Mouse (Mus musculus) small intestine, adult 2 months (tissue): ENCODE data around the gene Msgn1. TPM values are rescaled to one million over a fixed set of nuclear protein-coding genes. Genes with fewer than 3 reads are reported as not detected.
A peak's percentile ranks its signal among the peaks of the same experiment; 100 is the strongest.

Experiments used
- H3K27ac ChIP-seq: fragments of 200-500 bp; 2 replicates; pipeline ENCODE4 v1.5.1; 2012; ENCODE audit warnings: low read depth, low read length, control low read depth, inconsistent platforms; ENCODE audit not compliant: insufficient read depth
- H3K27me3 ChIP-seq: fragments of 200-500 bp; 2 replicates; pipeline ENCODE4 v1.6.1; 2012; ENCODE audit warnings: mild to moderate bottlenecking, moderate library complexity, low read length, inconsistent platforms; ENCODE audit not compliant: control insufficient read depth, insufficient read depth
- H3K36me3 ChIP-seq: fragments of 200-500 bp; 2 replicates; pipeline ENCODE4 v1.6.1; 2012; ENCODE audit warnings: mild to moderate bottlenecking, low read length, control low read depth, inconsistent platforms; ENCODE audit not compliant: control insufficient read depth, insufficient read depth
- H3K4me1 ChIP-seq: fragments of 200-500 bp; 2 replicates; pipeline ENCODE4 v1.6.1; 2012; ENCODE audit warnings: low read length, inconsistent platforms, mixed read lengths; ENCODE audit not compliant: control insufficient read depth, insufficient read depth, insufficient read length
- H3K4me3 ChIP-seq: fragments of 200-500 bp; 2 replicates; pipeline ENCODE4 v1.5.1; 2012; ENCODE audit warnings: low read depth, mild to moderate bottlenecking, control low read depth, inconsistent platforms, low read length, moderate library complexity
- CTCF ChIP-seq: fragments of 200-500 bp; IDR thresholded peaks from 2 replicates; pipeline ENCODE4 v1.5.1; 2012; ENCODE audit warnings: low read depth, mild to moderate bottlenecking, control low read depth, inconsistent platforms, low read length, moderate library complexity, mixed read lengths; ENCODE audit not compliant: insufficient replicate concordance, insufficient read length; ENCODE audit errors: extremely low read depth
- POLR2A ChIP-seq: fragments of 200-500 bp; IDR thresholded peaks from 2 replicates; pipeline ENCODE4 v1.6.1; 2012; ENCODE audit warnings: low read depth, mild to moderate bottlenecking, control low read depth, inconsistent platforms, low read length, moderate library complexity
- WGBS: fragments of 180-500 bp; shearing (Covaris S2); methylation state at CpG from one replicate; pipeline ENCODE4 v1.1.7; 2018; 5-methylcytosine and 5-hydroxymethylcytosine counted together
- polyA plus RNA-seq: library from polyadenylated mRNA; depleted of rRNA; stranded (reverse); fragments of >200 nt; gene quantifications from 2 replicates; pipeline ENCODE4 v1.2.3, GENCODE M21; 2012

Msgn1 gene
- polyA plus RNA-seq, 1 experiment, result not detected

DNA sequence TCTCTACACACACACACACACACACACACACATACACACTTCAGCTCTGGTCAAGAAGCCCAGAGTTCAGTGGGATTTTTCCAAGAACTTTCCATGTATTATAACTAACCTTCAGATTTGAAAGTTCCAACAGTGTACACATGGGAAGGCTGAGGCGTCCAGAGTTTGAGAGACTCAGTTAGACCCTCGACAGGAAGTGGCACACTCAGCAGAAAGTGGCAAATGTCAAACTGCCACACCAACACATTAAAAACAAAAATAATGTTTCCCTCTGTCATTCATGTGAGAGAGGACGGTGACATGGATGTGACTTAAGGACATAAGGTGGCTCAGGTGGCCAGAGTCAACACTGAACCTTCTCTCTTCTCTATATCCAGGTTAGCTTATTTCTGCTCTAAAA, 1.6 kb upstream of the Msgn1 start:
- no peaks in the 10 kb centered on the region for H3K27me3 ChIP-seq
- no peaks in the 10 kb centered on the region for H3K4me1 ChIP-seq
- H3K27ac ChIP-seq, result no peak overlapping the region
- no peak overlapping the region for H3K4me3 ChIP-seq
- WGBS, result 58% methylated on average over 3 of the region's 3 CpGs
- H3K36me3 ChIP-seq, result no peaks in the 10 kb centered on the region
- TF ChIP-seq CTCF (no peak), POLR2A (no peak)

DNA sequence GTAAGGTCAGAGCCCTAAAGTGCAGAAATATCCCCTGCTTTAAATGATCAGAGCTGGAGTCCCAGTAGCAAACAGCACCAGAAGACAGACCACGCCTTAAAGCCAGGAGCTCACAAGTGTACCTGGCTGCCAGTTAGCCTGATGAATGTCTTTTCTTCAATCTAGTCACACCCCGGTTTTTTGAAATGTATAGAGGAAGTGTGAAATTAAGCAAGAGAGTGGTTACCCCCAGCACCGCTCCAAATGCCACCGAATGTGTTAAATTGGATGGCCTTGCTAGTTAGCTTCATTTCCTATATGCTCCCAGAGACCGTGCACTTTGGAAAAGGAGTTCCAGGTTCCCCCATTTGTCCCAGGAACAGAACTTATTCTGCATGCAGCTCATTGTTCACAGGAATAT, 864 bp upstream of the Msgn1 start:
- no peak for TF ChIP-seq POLR2A
- no peak for TF ChIP-seq CTCF
- Histone ChIP-seq H3K36me3 (no peaks in the 10 kb centered on the region), H3K27me3 (no peaks in the 10 kb centered on the region), H3K4me3 (no peak overlapping the region), H3K27ac (no peak overlapping the region), H3K4me1 (0 out of 2 replicates have a peak, but pooled peaks cover under 1% of the 10 kb centered on the region)
- WGBS, result 54% methylated on average over 5 of the region's 5 CpGs

DNA sequence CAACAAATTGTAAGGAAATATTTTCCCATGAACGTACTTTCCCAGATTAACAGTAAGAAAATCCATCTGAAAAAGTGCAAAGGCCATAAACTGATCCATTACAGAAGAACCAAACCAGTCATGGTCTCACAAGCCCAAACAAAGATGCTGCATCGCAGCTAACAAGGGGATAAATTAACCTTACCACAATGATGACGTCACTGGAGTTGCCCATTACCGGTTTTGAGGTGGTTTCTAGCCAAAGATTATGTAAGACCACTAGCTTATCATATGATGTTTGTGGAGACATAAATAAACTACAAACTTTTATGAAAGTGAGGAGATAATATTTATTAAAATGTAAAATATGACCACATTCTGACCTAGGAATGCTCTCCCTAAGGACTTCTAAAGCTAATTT, 2.5 kb downstream of the Msgn1 start:
- Histone ChIP-seq H3K4me3 (no peak overlapping the region), H3K36me3 (no peaks in the 10 kb centered on the region), H3K27ac (no peak overlapping the region), H3K27me3 (no peaks in the 10 kb centered on the region), H3K4me1 (0 out of 2 replicates have a peak, but pooled peaks cover 3% of the 10 kb centered on the region)
- WGBS, result 82% methylated on average over 4 of the region's 4 CpGs
- no peak for TF ChIP-seq POLR2A
- no peak for TF ChIP-seq CTCF

DNA sequence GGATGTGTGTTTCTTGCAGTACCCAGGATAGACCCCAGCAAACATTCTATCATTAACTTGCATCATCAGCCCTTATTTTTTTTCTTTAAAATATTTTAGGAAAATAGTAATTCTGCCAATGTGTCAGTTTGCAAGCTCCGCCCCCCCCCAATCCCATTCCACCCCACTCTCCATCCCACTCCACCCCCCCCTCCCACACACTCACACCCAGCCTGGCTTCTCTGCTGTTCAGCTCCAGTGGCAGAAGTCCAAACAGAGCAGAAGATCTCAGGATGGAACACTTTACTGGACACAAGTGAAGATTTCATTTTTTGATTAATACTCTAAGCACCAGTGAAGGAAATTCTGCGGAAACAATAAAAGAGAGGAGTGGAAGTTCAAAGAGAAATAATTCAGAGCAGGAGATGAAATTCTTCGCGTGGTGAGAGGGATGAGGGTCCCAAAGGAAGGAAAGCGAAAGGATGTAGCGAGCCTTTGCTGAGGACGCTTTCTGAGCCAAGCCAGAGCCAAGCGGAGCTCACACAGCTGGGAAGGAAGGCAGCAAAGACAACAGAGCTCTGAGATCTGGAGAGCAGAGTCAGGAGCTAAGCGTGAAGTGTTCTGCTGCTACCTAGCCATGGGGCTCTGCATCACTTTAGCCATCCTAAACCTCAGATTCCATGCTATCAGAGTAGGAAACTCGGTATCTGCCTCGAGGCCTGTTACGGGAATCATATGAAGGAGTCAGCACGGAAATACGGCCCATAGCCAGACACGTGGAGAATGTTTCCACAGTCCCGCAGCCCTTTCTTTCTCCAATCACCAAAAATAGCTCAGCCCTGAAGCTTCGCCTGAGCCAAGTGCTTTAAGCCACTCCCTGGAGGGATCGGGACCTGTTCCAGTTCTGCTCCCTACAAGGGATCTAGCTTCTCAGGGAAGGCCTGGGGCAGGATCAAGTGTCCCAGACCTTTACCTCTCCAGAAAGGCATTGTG, 4.8 kb downstream of the Msgn1 start:
- WGBS, result 69% methylated on average over 18 of the region's 18 CpGs
- Histone ChIP-seq H3K27ac (peak overlapping the region; percentile 52), H3K4me1 (0 out of 2 replicates have a peak, but pooled peaks cover 3% of the 10 kb centered on the region), H3K36me3 (no peaks in the 10 kb centered on the region), H3K4me3 (no peak overlapping the region), H3K27me3 (no peaks in the 10 kb centered on the region)
- TF ChIP-seq POLR2A (no peak), CTCF (no peak)

DNA sequence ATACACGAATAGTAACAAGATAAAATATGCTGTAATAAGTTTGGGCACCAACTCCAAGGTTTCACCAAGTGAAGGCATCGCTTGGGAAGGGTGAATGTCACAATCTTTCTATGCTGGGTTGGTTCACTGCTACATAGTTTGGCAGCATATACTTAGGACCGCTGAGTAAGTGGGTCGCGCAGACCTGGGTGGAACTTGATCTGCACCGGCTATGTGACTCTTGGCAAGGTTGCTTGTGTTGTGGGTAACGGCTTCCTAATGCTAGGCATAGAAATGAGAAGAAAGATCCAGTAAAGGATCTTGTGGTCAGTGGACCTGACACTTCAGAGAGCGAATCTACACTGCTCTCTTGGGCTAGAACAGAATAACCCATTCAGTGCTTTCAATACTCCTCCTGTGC, 6.3 kb downstream of the Msgn1 start:
- Histone ChIP-seq H3K27ac (no peak overlapping the region), H3K36me3 (no peaks in the 10 kb centered on the region), H3K4me3 (no peak overlapping the region), H3K4me1 (0 out of 2 replicates have a peak, but pooled peaks cover 3% of the 10 kb centered on the region), H3K27me3 (no peaks in the 10 kb centered on the region)
- TF ChIP-seq CTCF (no peak), POLR2A (no peak)
- WGBS, result 87% methylated on average over 8 of the region's 8 CpGs

DNA sequence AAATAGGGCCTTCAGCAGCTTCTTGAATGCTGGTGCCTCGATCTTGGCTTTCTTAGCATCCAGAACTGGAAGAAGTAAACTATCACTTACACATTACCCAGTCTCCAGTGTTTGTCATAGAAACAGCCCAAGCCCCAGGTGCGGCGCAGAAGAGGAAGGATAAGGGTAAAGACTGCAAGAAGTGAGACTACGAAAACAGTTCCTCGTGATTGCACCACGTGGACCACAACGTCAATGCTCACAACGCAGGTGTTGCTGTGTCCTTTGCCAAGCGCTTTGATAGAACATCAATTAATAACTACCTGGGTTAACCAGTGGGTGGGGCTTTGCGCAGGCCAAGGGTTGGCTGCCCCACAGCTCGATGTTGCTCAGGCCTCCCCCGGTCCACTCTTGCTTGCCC, 8.1 kb downstream of the Msgn1 start:
- Histone ChIP-seq H3K27ac (no peak overlapping the region), H3K4me1 (0 out of 2 replicates have a peak, but pooled peaks cover 3% of the 10 kb centered on the region), H3K4me3 (no peak overlapping the region), H3K36me3 (no peaks in the 10 kb centered on the region), H3K27me3 (no peaks in the 10 kb centered on the region)
- TF ChIP-seq POLR2A, result no peak
- 61% methylated on average over 12 of the region's 12 CpGs for WGBS

DNA sequence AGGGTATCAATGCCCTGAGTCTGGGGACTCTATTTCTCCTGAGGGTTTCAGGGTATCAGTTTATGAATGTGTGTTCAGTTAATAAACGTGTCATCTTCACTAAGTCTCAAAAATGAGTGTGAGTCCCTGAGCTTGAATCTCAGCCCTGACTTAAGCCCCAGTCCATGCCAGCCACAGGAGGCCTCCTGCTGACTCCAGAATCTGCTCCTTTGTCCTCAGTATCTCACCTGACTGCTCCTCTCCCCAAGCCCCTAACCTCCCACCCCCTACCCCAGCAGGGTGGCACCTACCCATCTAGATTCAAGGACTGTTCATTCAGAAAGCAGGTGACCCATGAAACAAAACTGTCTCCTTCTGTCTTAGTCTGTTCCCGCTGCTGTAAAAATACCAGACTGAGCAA, 10.2 kb downstream of the Msgn1 start:
- WGBS, result 50% methylated on average over 2 of the region's 2 CpGs
- TF ChIP-seq CTCF (no peak), POLR2A (no peak)
- Histone ChIP-seq H3K4me3 (no peak overlapping the region), H3K27me3 (no peaks in the 10 kb centered on the region), H3K36me3 (no peaks in the 10 kb centered on the region), H3K4me1 (no peaks in the 10 kb centered on the region), H3K27ac (no peak overlapping the region)
